Mouse (Mus musculus): Measurements from ENCODE around the gene Akr1cl.

DNA sequence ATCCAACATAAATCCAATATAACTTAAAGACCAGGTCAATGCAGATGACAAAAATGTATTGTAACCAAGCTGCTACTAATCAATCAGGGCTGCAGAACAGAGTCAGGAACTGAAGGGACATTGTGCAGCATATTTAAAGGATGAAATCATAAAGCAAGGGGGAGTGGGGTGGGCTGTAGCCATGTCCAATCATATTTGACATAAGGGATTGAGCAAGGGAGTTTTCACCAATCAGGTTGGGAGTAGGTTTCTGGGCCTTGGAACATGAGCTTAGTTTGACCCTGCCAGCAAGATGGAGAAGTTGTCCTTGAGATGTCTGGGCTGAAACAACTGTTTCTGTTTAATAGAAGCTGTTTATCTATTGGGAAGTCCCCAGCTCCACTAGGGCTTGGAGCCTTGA is at the start of gene Akr1cl:
- TF ChIP-seq POLR2A (IDR thresholded peaks at IDR 0.05; ENCODE audit: extremely low read depth, insufficient read depth, low read length), result no peak
- TF ChIP-seq CTCF (IDR thresholded peaks at IDR 0.05; ENCODE audit: extremely low read depth, insufficient read depth, low read length), result no peak
